19 mouse cellular contexts compared by ENCODE assay signal in genomic region chr5:92396476-92396875, GRCm38 (mm10). TPM values are rescaled to one million over a fixed set of nuclear protein-coding genes. Genes with fewer than 3 reads are reported as not detected.
DNase-seq lines count a peak whose midpoint lies in the region; ATAC-seq lines count a peak whose summit lies in the region.
"Had no signal": no experiment of that assay in that cellular context is flagged by ENCODE, and none has a peak within 500 bp of the region (broad histone marks: within the 10 kb centered on the region; RNA-seq: fewer than 3 reads in every experiment).

No protein-coding gene starts in this region.

- no peak overlapping the region for H3K4me2 ChIP-seq in hindbrain, embryonic 16.5 days (ENCODE audit: low read length)
- no peak overlapping the region for H3K4me2 ChIP-seq in hindbrain, embryonic 11.5 days (replicated peaks; ENCODE audit: low read depth, low read length)
- peak overlapping the region; percentile 37 for H3K4me2 ChIP-seq in liver, embryonic 13.5 days
- H3K4me2 ChIP-seq: forebrain, embryonic 15.5 days; heart, embryonic 12.5 days; lung, embryonic 15.5 days had no signal

- peaks cover 7% of the 10 kb centered on the region; the same call in 1 of the 2 replicates for H3K27me3 ChIP-seq in hindbrain, embryonic 16.5 days (replicated peaks; ENCODE audit: control insufficient read depth, insufficient read depth, low read length)
- peaks cover 16% of the 10 kb centered on the region for H3K27me3 ChIP-seq in hindbrain, embryonic 11.5 days (ENCODE audit: control insufficient read depth, insufficient read depth, low read length)
- H3K27me3 ChIP-seq in liver, embryonic 13.5 days: peaks cover 25% of the 10 kb centered on the region

- H3K9ac ChIP-seq in hindbrain, embryonic 16.5 days (ENCODE audit: low read depth, low read length): no peak overlapping the region
- H3K9ac ChIP-seq in hindbrain, embryonic 11.5 days (ENCODE audit: low read depth, low read length): no peak overlapping the region
- no peak overlapping the region for H3K9ac ChIP-seq in liver, embryonic 13.5 days
- H3K9ac ChIP-seq: forebrain, embryonic 15.5 days; heart, embryonic 12.5 days; lung, embryonic 15.5 days had no signal

- H3K27ac ChIP-seq in hindbrain, embryonic 16.5 days (ENCODE audit: low read depth, low read length): no peak overlapping the region
- no peak overlapping the region for H3K27ac ChIP-seq in hindbrain, embryonic 11.5 days (ENCODE audit: low read depth, low read length)
- H3K27ac ChIP-seq in liver, embryonic 13.5 days: peak overlapping the region; percentile 85
- H3K27ac ChIP-seq: forebrain, embryonic 15.5 days; lung, embryonic 15.5 days had no signal

- WGBS in hindbrain, embryonic 16.5 days: 92% methylated on average over 6 of the region's 6 CpGs
- WGBS in hindbrain, embryonic 11.5 days: 89% methylated on average over 6 of the region's 6 CpGs
- 33% methylated on average over 6 of the region's 6 CpGs for WGBS in liver, embryonic 13.5 days (ENCODE audit: insufficient replicate concordance)

- peaks cover 3% of the 10 kb centered on the region; the same call in 1 of the 2 replicates for H3K4me1 ChIP-seq in hindbrain, embryonic 16.5 days (ENCODE audit: control insufficient read depth, insufficient read depth, low read depth, low read length)
- H3K4me1 ChIP-seq in hindbrain, embryonic 11.5 days (replicated peaks; ENCODE audit: control insufficient read depth, insufficient read depth, low read length): no peaks in the 10 kb centered on the region
- H3K4me1 ChIP-seq in liver, embryonic 13.5 days (replicated peaks): peaks cover 61% of the 10 kb centered on the region
- H3K4me1 ChIP-seq: forebrain, embryonic 15.5 days had no signal

- no peaks in the 10 kb centered on the region for H3K36me3 ChIP-seq in hindbrain, embryonic 16.5 days (ENCODE audit: control insufficient read depth, insufficient read depth, low read length)
- no peaks in the 10 kb centered on the region for H3K36me3 ChIP-seq in hindbrain, embryonic 11.5 days (ENCODE audit: control insufficient read depth, insufficient read depth, low read length)
- no peaks in the 10 kb centered on the region for H3K36me3 ChIP-seq in liver, embryonic 13.5 days
- H3K36me3 ChIP-seq: forebrain, embryonic 15.5 days; heart, embryonic 12.5 days; lung, embryonic 15.5 days had no signal

- H3K4me3 ChIP-seq in hindbrain, embryonic 16.5 days (ENCODE audit: low read length): no peak overlapping the region
- H3K4me3 ChIP-seq in hindbrain, embryonic 11.5 days (ENCODE audit: low read depth, low read length): no peak overlapping the region
- H3K4me3 ChIP-seq in liver, embryonic 13.5 days (replicated peaks): no peak overlapping the region
- H3K4me3 ChIP-seq: forebrain, embryonic 15.5 days; heart, embryonic 12.5 days; lung, embryonic 15.5 days had no signal

- no peaks in the 10 kb centered on the region for H3K9me3 ChIP-seq in hindbrain, embryonic 16.5 days (ENCODE audit: control insufficient read depth, low read length)
- no peaks in the 10 kb centered on the region for H3K9me3 ChIP-seq in hindbrain, embryonic 11.5 days (ENCODE audit: control insufficient read depth, low read length)
- no peaks in the 10 kb centered on the region for H3K9me3 ChIP-seq in liver, embryonic 13.5 days (replicated peaks)
- H3K9me3 ChIP-seq: forebrain, embryonic 15.5 days; heart, embryonic 12.5 days; lung, embryonic 15.5 days had no signal

- 0 out of 2 replicates have a peak, but pooled peaks have one; percentile 12 for ATAC-seq in hindbrain, embryonic 16.5 days
- no peak for ATAC-seq in hindbrain, embryonic 11.5 days (ENCODE audit: low FRiP score)
- peak; percentile 92 for ATAC-seq in liver, embryonic 13.5 days (ENCODE audit: low read depth)
- ATAC-seq in activated CD4-positive, CD25-positive, alpha-beta regulatory T cell, adult 4 months: no peak
- ATAC-seq: forebrain, embryonic 15.5 days; inflammation-experienced regulatory T-cells, adult 6 months had no signal

- DNase-seq in hindbrain, embryonic 11.5 days (ENCODE audit: low spot score): no peak
- peak; percentile 66 for DNase-seq in c-Kit-positive CD71-positive TER-119-positive erythroid progenitor cells, embryonic 14.5 days (ENCODE audit: low spot score)
- peak; percentile 70 for DNase-seq in liver, embryonic 13.5 days
- DNase-seq in testis, postnatal 14 days (ENCODE audit: low spot score): peak; percentile 80
- no peak for DNase-seq in ovary, postnatal 14 days (ENCODE audit: low spot score)
- DNase-seq: adrenal gland, adult 8-10 months; B cell, adult 2 months; cerebellum, adult 9-11 months; heart, postnatal 4 days; kidney, postnatal 36 days; left cerebral cortex, postnatal 4 days; thymus, postnatal 36 days had no signal

RNA-seq across cellular contexts. Expression of gene Nup54, which starts 38.5 kb away (rescaled TPM):
- 56.4 and 58.3 TPM in 2 replicates for polyA plus RNA-seq in hindbrain, embryonic 16.5 days (2015; fragmentation: Nextera tagmentation; extraction: Ambion mirVana)
- polyA plus RNA-seq in hindbrain, embryonic 11.5 days (2014; fragmentation: Nextera tagmentation; extraction: Ambion mirVana): 67.5 and 69.3 TPM in 2 replicates
- 39.6 and 45.0 TPM in 2 replicates for polyA plus RNA-seq in liver, embryonic 13.5 days (2015; fragmentation: Nextera tagmentation; extraction: Ambion mirVana)
- polyA plus RNA-seq in activated CD4-positive, CD25-positive, alpha-beta regulatory T cell, adult 4 months (2017; shearing (Covaris generic)): 10 to 100 TPM; 34.5 to 40.6 TPM

RNA-seq across cellular contexts. Expression of gene Cxcl10, which starts 47.8 kb away (rescaled TPM):
- 0.22 and 0.43 TPM in 2 replicates for polyA plus RNA-seq in hindbrain, embryonic 16.5 days (2015; fragmentation: Nextera tagmentation; extraction: Ambion mirVana)
- polyA plus RNA-seq in hindbrain, embryonic 11.5 days (2014; fragmentation: Nextera tagmentation; extraction: Ambion mirVana): 0.57 and 0.71 TPM in 2 replicates
- polyA plus RNA-seq in liver, embryonic 13.5 days (2015; fragmentation: Nextera tagmentation; extraction: Ambion mirVana): 8.4 and 11.5 TPM in 2 replicates
- 10 to 100 TPM; 10.2 to 27.1 TPM for polyA plus RNA-seq in activated CD4-positive, CD25-positive, alpha-beta regulatory T cell, adult 4 months (2017; shearing (Covaris generic))
- polyA plus RNA-seq: neural tube, embryonic 14.5 days had no signal

Comparison
In these comparisons a context has a peak if more than half of its experiments do, and no peak if none do; other contexts are left out.
1. ATAC-seq: peak in hindbrain, embryonic 16.5 days (single experiment) and liver, embryonic 13.5 days (single experiment); none in hindbrain, embryonic 11.5 days (single experiment) and activated CD4-positive, CD25-positive, alpha-beta regulatory T cell, adult 4 months (single experiment).
2. DNase-seq: peak in c-Kit-positive CD71-positive TER-119-positive erythroid progenitor cells, embryonic 14.5 days (single experiment), liver, embryonic 13.5 days (single experiment) and testis, postnatal 14 days (single experiment); none in hindbrain, embryonic 11.5 days (single experiment) and ovary, postnatal 14 days (single experiment).